Mouse (Mus musculus) myocyte (in vitro differentiated cells): Measurements from ENCODE around the gene Gm20388. TPM values are rescaled to one million over a fixed set of nuclear protein-coding genes. Genes with fewer than 3 reads are reported as not detected.

Experiments used
- H3K27me3 ChIP-seq: one replicate; pipeline ENCODE4 v1.6.1; 2011; ENCODE audit not compliant: control insufficient read depth, insufficient read depth, insufficient read length
- H3K36me3 ChIP-seq: one replicate; pipeline ENCODE4 v1.6.1; 2011; ENCODE audit not compliant: control insufficient read depth, insufficient read depth
- H3K4me2 ChIP-seq: one replicate; pipeline ENCODE4 v1.6.1; 2011; ENCODE audit warnings: low read depth, control low read depth
- H3K4me3 ChIP-seq: one replicate; pipeline ENCODE4 v1.5.1; 2011; ENCODE audit warnings: mild to moderate bottlenecking, control low read depth, moderate library complexity
- H3K79me2 ChIP-seq: one replicate; pipeline ENCODE4 v1.6.1; 2011; ENCODE audit not compliant: control insufficient read depth, insufficient read depth
- H3ac ChIP-seq: one replicate; pipeline ENCODE4 v1.6.1; 2011; ENCODE audit not compliant: control insufficient read depth, insufficient read length
- CEBPB ChIP-seq: IDR thresholded peaks from 2 replicates; pipeline ENCODE4 v1.6.1; 2011; ENCODE audit warnings: mild to moderate bottlenecking, moderate library complexity; ENCODE audit not compliant: poor library complexity, insufficient read depth, severe bottlenecking
- E2F4 ChIP-seq: IDR thresholded peaks from one replicate; pipeline ENCODE4 v1.6.1; 2011; ENCODE audit warnings: mild to moderate bottlenecking, control low read depth, moderate library complexity; ENCODE audit not compliant: insufficient read depth
- MAX ChIP-seq: IDR thresholded peaks from one replicate; pipeline ENCODE4 v1.6.1; 2011; ENCODE audit warnings: low read depth, mild to moderate bottlenecking, control low read depth
- MYOD1 ChIP-seq, 3 experiments: IDR thresholded peaks; one replicate each; pipeline ENCODE4 v1.6.1; 2011; ENCODE audit warnings: control low read depth in 2 of 3, low read depth in 2 of 3, mild to moderate bottlenecking in 2 of 3, moderate library complexity in 1 of 3; ENCODE audit not compliant: insufficient read length in 2 of 3, control insufficient read depth in 1 of 3
- MYOG ChIP-seq, 3 experiments: IDR thresholded peaks; one replicate each; pipeline ENCODE4 v1.6.1; 2011; ENCODE audit warnings: control low read depth in 2 of 3, low read depth in 2 of 3, mild to moderate bottlenecking in 2 of 3; ENCODE audit not compliant: insufficient read length in 2 of 3, control insufficient read depth in 1 of 3, insufficient read depth in 1 of 3
- POLR2A ChIP-seq: IDR thresholded peaks from one replicate; pipeline ENCODE4 v1.6.1; 2011; ENCODE audit warnings: low read depth, mild to moderate bottlenecking, control low read depth, moderate library complexity; ENCODE audit not compliant: insufficient read length
- POLR2AphosphoS2 ChIP-seq: IDR thresholded peaks from one replicate; pipeline ENCODE4 v1.6.1; 2011; ENCODE audit warnings: low read depth, control low read depth; ENCODE audit not compliant: insufficient read length
- REST ChIP-seq: IDR thresholded peaks from one replicate; pipeline ENCODE4 v1.6.1; 2011; ENCODE audit warnings: mild to moderate bottlenecking, control low read depth, moderate library complexity; ENCODE audit not compliant: insufficient read depth, insufficient read length
- SRF ChIP-seq: IDR thresholded peaks from one replicate; pipeline ENCODE4 v1.6.1; 2011; ENCODE audit warnings: low read depth; ENCODE audit not compliant: control insufficient read depth, insufficient read length
- TCF12 ChIP-seq: IDR thresholded peaks from one replicate; pipeline ENCODE4 v1.6.1; 2011; ENCODE audit warnings: mild to moderate bottlenecking, control low read depth; ENCODE audit not compliant: poor library complexity, insufficient read depth, severe bottlenecking
- TCF3 ChIP-seq: IDR thresholded peaks from one replicate; pipeline ENCODE4 v1.6.1; 2011; ENCODE audit warnings: low read depth, control low read depth; ENCODE audit not compliant: insufficient read length
- USF1 ChIP-seq: IDR thresholded peaks from one replicate; pipeline ENCODE4 v1.6.1; 2011; ENCODE audit warnings: low read depth, mild to moderate bottlenecking, control low read depth, moderate library complexity
- polyA plus RNA-seq: library from polyadenylated mRNA; unstranded; fragments of >200 nt; fragmentation: generic; extraction: Trizol; gene quantifications from one replicate; pipeline ENCODE4 v1.2.1, GENCODE M21; 2012; ENCODE audit warnings: missing spikeins

The Gm20388 gene
- polyA plus RNA-seq, 1 experiment, result 15.3 TPM

GRCm38 (mm10) chr8:121148573-121149083, 1238.0 kb downstream of the Gm20388 start:
- Histone ChIP-seq H3K79me2 (no peaks in the 10 kb centered on the region), H3ac (no peak overlapping the region), H3K4me2 (no peak overlapping the region), H3K27me3 (no peaks in the 10 kb centered on the region), H3K36me3 (no peaks in the 10 kb centered on the region), H3K4me3 (no peak overlapping the region)
- TF ChIP-seq TCF3, result no peak

- Histone ChIP-seq H3K4me3 (no peak overlapping the region), H3ac (no peak overlapping the region), H3K27me3 (no peaks in the 10 kb centered on the region), H3K36me3 (no peaks in the 10 kb centered on the region), H3K79me2 (no peaks in the 10 kb centered on the region), H3K4me2 (peak overlapping the region; percentile 51)
- no peak for TF ChIP-seq SRF
These were observed 1241.8 kb downstream of the Gm20388 start for GRCm38 (mm10) chr8:121152394-121152793.

DNA sequence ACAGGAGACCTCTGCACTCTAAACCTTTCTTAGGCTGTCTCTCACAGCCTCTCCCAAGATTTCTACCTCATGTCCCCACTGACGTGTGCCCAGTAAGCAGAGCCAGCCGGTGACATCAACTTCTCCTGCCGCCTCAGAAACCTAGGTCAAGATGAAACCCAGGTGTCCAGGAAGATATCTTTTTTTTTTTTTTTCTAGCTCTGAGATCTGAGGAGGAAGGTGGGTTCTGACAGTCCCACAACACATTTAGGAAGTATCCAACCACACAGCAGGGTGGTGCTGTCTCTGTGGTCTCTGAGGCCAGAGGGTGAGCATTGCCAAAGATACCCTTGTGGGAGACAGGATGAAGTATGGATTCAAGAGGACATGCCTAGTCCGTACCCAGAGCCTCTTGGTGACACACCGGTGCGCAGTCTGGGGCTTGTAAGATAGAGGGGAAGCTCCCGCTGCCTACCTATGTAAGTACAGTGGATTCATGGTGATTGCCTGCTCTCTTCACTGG, 1246.4 kb downstream of the Gm20388 start:
- H3K36me3 ChIP-seq, result no peaks in the 10 kb centered on the region
- no peak for TF ChIP-seq E2F4
- TF ChIP-seq MYOG (IDR thresholded peaks at IDR 0.05; ENCODE audit: control insufficient read depth in 1 of 3, insufficient read depth in 1 of 3, insufficient read length in 2 of 3, low read depth in 2 of 3), result no peak
- TF ChIP-seq USF1, result no peak
- no peak for TF ChIP-seq SRF
- no peak for TF ChIP-seq MAX
- no peak for TF ChIP-seq TCF3
- TF ChIP-seq MYOD1 (IDR thresholded peaks at IDR 0.05; ENCODE audit: control insufficient read depth in 1 of 3, insufficient read length in 2 of 3, low read depth in 2 of 3), result no peak
- no peak for TF ChIP-seq CEBPB
- TF ChIP-seq REST, result no peak
- H3K4me2 ChIP-seq, result no peak overlapping the region
- no peaks in the 10 kb centered on the region for H3K27me3 ChIP-seq
- H3K79me2 ChIP-seq, result no peaks in the 10 kb centered on the region
- H3ac ChIP-seq, result no peak overlapping the region
- H3K4me3 ChIP-seq, result no peak overlapping the region

DNA sequence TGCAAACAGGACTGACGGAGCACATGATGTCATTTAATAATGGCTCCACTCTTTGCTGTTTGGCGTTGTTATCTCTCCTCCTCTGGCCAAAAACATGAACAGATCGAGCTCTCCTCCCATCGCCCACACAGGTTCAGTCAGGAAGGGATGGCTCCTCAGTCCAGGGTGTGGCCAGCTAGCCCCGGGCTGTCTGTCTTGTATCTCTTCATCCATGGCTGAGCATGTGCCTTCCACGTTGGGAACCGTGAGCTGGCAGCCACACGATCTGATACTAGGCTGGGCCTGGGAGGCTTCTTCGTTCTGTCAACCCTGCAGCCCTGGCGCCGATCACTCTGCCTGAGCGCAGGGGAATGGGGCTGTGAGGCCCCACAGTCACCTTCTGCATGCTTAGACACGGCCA, 1248.2 kb downstream of the Gm20388 start:
- no peaks in the 10 kb centered on the region for H3K36me3 ChIP-seq
- TF ChIP-seq TCF3 (no peak), POLR2AphosphoS2 (no peak), CEBPB (no peak), MAX (no peak), SRF (no peak), USF1 (no peak), REST (no peak)
- H3K4me2 ChIP-seq, result no peak overlapping the region
- H3K79me2 ChIP-seq, result no peaks in the 10 kb centered on the region
- H3K4me3 ChIP-seq, result no peak overlapping the region
- no peak overlapping the region for H3ac ChIP-seq
- H3K27me3 ChIP-seq, result no peaks in the 10 kb centered on the region

DNA sequence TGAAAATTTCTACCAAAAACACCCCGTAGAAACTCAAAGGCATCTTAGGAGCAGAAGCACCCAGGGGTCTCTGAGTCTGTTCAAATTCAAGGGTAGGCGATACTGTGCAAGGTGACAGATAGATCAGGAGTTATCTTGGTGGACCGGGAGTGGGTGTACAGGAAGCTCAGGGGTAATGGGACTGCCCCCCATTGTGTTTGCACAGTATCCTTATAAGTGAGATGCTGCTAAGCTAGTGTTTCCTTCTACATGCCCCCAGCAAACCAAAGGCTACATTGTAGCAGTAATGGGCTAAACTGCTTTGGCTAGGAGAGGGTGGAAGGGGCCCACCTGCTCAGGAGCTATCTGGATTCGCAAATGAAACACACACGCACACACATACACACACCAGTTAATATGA, 1250.8 kb downstream of the Gm20388 start:
- Histone ChIP-seq H3ac (no peak overlapping the region), H3K27me3 (no peaks in the 10 kb centered on the region), H3K4me3 (no peak overlapping the region), H3K4me2 (no peak overlapping the region), H3K36me3 (no peaks in the 10 kb centered on the region), H3K79me2 (no peaks in the 10 kb centered on the region)
- TF ChIP-seq E2F4 (no peak), CEBPB (no peak), POLR2A (no peak), MAX (no peak), USF1 (no peak), POLR2AphosphoS2 (no peak), MYOG (IDR thresholded peaks at IDR 0.05; ENCODE audit: control insufficient read depth in 1 of 3, insufficient read depth in 1 of 3, insufficient read length in 2 of 3, low read depth in 2 of 3) (no peak), MYOD1 (IDR thresholded peaks at IDR 0.05; ENCODE audit: control insufficient read depth in 1 of 3, insufficient read length in 2 of 3, low read depth in 2 of 3) (no peak), TCF12 (no peak), REST (no peak), SRF (no peak), TCF3 (no peak)

DNA sequence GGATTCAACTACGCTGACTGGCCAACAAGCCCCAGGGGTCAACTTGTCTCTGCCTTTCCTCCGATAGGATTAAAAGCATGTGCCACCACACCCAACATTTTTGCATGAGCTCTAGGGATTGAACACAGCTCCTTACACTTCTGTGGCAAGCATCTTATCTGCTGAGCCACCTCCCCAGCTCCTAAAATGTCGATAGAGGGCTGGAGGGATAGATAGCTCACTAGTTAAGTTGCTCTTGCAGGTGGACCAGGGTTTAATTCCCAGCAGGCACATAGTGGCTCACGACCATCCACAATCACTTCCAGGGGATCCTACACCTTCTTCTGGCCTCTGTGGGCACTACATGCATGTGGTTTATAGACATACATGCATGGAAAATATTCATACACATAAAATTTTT, 1251.8 kb downstream of the Gm20388 start:
- Histone ChIP-seq H3K27me3 (no peaks in the 10 kb centered on the region), H3K79me2 (no peaks in the 10 kb centered on the region), H3K4me3 (no peak overlapping the region), H3ac (no peak overlapping the region), H3K36me3 (no peaks in the 10 kb centered on the region), H3K4me2 (no peak overlapping the region)
- no peak for TF ChIP-seq TCF12
- no peak for TF ChIP-seq CEBPB
- no peak for TF ChIP-seq POLR2A
- no peak for TF ChIP-seq REST
- no peak for TF ChIP-seq E2F4
- TF ChIP-seq MYOD1 (IDR thresholded peaks at IDR 0.05; ENCODE audit: control insufficient read depth in 1 of 3, insufficient read length in 2 of 3, low read depth in 2 of 3), result no peak
- TF ChIP-seq POLR2AphosphoS2, result no peak
- TF ChIP-seq MAX, result no peak
- no peak for TF ChIP-seq USF1
- TF ChIP-seq MYOG (IDR thresholded peaks at IDR 0.05; ENCODE audit: control insufficient read depth in 1 of 3, insufficient read depth in 1 of 3, insufficient read length in 2 of 3, low read depth in 2 of 3), result no peak
- TF ChIP-seq TCF3, result no peak
- no peak for TF ChIP-seq SRF
